Mouse (Mus musculus): ENCODE data around the gene Jade2. TPM values are rescaled to one million over a fixed set of nuclear protein-coding genes. Genes with fewer than 3 reads are reported as not detected.
"Not testable (repeated sequence)": the region's sequence is repeated elsewhere in the genome, so short reads cannot be mapped to it uniquely, and the experiment has no call there.

The Jade2 gene
- polyA plus RNA-seq, 1 experiment from 2014 or later: 31.6 TPM

DNA sequence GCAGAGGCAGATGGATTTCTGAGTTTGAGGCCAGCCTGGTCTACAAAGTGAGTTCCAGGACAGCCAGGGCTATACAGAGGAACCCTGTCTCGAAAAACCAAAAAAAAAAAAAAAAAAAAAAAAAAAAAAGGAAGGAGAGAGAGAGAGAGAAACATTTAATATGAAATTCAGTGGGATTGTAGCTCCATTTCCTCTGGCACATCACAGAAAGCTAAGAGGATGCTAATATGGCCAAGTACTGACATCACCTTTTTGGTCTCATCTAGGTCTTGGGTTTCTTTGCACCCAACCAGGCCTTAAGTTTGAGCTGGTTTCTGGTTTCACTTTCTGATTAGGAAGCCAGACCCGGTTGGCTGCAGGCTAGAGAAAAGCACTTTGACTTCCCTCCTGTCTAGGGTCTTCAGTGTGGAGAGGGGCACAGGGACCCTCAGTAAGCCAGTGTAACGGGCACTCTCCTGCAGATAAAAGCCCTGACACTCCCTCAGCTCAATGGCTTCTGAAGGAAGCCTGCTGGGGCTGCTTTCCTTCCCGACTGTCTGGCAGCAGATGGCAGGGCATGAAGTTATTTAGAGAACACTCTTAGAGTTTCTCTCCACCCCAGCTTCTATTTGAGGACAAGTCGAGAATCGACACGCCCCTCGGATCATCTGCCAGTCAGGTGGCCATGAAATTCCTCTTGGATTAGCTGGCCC is 56.7 kb downstream of the Jade2 start:
- DNase-seq (ENCODE audit: low read depth, low spot score): no peak
- in situ Hi-C loops (cut with MboI; ENCODE audit: low pct_unique_long_range_greater_than_20kb): no loop called here
- CTCF ChIA-PET: interaction anchor here (1.5 kb wide), 1 partner anchor 15 kb away, joined by 3 read pairs; no protein-coding TSS in a partner anchor

DNA sequence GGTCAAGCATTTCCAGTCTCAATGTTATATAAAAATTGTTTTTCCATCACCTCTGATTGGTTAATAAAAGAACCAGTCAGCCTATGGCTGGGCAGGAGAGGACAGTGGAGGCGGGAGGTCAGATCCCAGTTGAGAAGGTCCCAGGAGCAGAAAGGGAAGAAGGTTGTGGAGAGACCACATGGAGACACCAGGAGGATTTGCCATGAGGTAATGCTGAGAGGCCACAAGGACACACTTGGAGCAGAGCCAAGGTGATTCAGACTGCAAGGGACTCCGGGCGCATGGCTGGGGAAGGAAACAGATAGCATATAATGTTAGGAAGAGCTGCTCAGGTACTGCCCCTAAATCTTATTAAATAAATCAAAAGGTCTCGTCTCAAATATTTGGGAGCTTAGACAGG is 61.2 kb downstream of the Jade2 start:
- DNase-seq (ENCODE audit: low read depth, low spot score): no peak
- ATAC-seq: no peak
- in situ Hi-C loops (cut with MboI; ENCODE audit: low pct_unique_long_range_greater_than_20kb): no loop called here
- CTCF ChIA-PET: no interaction called here
- POLR2A ChIA-PET: no interaction called here
- no peak for TF ChIP-seq CTCF (IDR thresholded peaks at IDR 0.05)
- H3K27me3 ChIP-seq: no peaks in the 10 kb centered on the region

More for the DNA sequence above, 56.7 kb downstream of the Jade2 start:
- ATAC-seq: no peak
- no peaks in the 10 kb centered on the region for H3K27me3 ChIP-seq
- TF ChIP-seq CTCF (IDR thresholded peaks at IDR 0.05): no peak
- POLR2A ChIA-PET: no interaction called here

DNA sequence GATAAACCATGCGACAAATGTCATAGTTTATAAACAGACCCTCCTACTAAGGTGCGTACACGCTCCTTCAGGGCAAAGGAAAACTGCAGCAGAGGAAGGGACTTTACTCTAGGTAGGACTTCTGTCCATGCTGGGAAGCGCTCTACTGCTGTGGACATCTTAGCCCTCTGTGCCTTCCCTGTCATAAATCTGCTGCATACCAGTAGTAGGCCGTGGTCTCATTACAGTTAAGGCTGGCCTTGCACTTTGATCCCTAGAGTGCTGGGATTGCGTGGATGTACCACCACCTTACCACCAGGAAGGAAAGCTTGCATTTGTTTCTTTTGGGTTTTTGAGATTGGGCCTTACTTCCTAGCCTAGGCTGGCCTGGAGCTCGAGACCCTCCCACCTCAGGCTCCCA is 66.8 kb downstream of the Jade2 start:
- in situ Hi-C loops (cut with MboI; ENCODE audit: low pct_unique_long_range_greater_than_20kb): no loop called here

DNA sequence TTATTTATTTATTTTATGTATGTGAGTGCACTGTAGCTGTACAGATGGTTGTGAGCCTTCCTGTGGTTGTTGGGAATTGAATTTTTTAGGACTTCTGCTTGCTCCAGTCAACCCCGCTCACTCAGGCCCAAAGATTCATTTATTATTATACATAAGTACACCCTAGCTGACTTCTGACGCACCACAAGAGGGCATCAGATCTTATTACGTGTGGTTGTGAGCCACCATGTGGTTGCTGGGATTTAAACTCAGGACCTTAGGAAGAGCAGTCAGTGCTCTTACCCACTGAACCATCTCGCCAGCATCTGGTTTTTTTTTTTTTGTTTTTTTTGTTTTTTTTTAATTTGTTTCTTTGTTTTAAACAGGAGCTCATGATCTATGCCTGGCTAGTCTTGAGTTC is 67.7 kb downstream of the Jade2 start:
- in situ Hi-C loops (cut with MboI; ENCODE audit: low pct_unique_long_range_greater_than_20kb): loop anchor here (5.0 kb wide), 1 partner anchor 172 kb away; the partner anchor contains the start of gene Nhp2
- H3K27me3 ChIP-seq; DNase-seq (ENCODE audit: low read depth, low spot score); ATAC-seq; POLR2A ChIA-PET: not testable (repeated sequence)
- CTCF ChIA-PET: interaction anchor here (1.3 kb wide), 1 partner anchor 9 kb away, joined by 3 read pairs; no protein-coding TSS in a partner anchor

More for the DNA sequence above, 66.8 kb downstream of the Jade2 start:
- DNase-seq (ENCODE audit: low read depth, low spot score) (no peak), ATAC-seq (no peak)
- POLR2A ChIA-PET: no interaction called here
- TF ChIP-seq CTCF (IDR thresholded peaks at IDR 0.05): no peak
- no peaks in the 10 kb centered on the region for H3K27me3 ChIP-seq
- CTCF ChIA-PET: interaction anchor here (0.7 to 1.5 kb wide), 2 partner anchors 8 to 25 kb away, joined by 3 read pairs; no protein-coding TSS in a partner anchor

DNA sequence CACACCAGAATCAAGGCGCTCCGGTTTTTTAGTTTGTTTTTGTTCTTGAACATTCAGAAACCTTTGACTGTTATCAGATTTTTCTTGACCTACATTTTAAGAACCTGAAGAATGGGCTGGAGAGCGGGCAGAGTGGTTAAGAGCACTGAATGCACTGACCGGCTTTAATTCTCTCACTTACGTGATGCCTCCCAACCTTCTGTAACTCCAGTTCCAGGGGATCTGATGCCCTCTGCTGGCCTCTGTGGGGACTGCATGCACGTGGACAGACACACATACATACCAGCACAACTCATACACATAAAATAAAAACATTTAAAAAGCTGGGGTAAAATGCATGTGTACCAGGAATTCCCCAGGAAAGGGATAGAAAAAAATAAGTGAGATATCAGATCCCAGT is 71.5 kb downstream of the Jade2 start:
- H3K27me3 ChIP-seq: no peaks in the 10 kb centered on the region
- CTCF ChIA-PET: interaction anchor here (0.9 to 2.0 kb wide), 6 partner anchors 9 to 97 kb away, joined by 3 to 7 read pairs (median 4); partner anchors contain the start of gene 0610009B22Rik
- peak; percentile 84 for TF ChIP-seq CTCF (IDR thresholded peaks at IDR 0.05)
- DNase-seq (ENCODE audit: low read depth, low spot score): no peak
- no peak for ATAC-seq
- in situ Hi-C loops (cut with MboI; ENCODE audit: low pct_unique_long_range_greater_than_20kb): loop anchor here (5.0 kb wide), 1 partner anchor 169 kb away; the partner anchor contains the start of gene Nhp2
- POLR2A ChIA-PET: interaction anchor here (0.7 kb wide), 1 partner anchor 12 kb away, joined by 3 read pairs; no protein-coding TSS in a partner anchor

DNA sequence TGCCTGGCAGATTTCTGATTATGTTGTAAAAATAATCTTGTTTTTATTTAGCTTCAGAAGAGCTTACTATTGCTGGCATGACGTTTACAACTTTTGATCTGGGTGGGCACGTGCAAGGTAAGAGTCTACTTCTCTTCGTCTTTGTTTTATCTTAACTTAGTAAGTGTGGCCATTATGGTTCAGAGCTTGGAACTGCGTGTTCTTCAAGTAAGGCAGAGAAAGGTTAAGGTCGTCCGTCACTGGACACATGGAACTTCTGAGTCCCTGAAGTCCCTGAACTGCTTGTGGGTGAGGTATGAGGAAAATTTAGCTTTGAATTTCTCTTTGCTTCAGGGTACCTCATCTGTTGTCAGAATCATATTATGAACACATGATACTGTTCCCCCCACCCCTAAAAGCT is 74.7 kb downstream of the Jade2 start:
- in situ Hi-C loops (cut with MboI; ENCODE audit: low pct_unique_long_range_greater_than_20kb): no loop called here
- TF ChIP-seq CTCF (IDR thresholded peaks at IDR 0.05): no peak
- ATAC-seq: no peak
- DNase-seq (ENCODE audit: low read depth, low spot score): no peak
- ChIA-PET POLR2A (no interaction called here), CTCF (interaction anchor here (0.8 to 1.1 kb wide), 2 partner anchors 19 to 35 kb away, joined by 3 to 4 read pairs; partner anchors contain the start of genes Sar1b and Sec24a)
- H3K27me3 ChIP-seq: no peaks in the 10 kb centered on the region

DNA sequence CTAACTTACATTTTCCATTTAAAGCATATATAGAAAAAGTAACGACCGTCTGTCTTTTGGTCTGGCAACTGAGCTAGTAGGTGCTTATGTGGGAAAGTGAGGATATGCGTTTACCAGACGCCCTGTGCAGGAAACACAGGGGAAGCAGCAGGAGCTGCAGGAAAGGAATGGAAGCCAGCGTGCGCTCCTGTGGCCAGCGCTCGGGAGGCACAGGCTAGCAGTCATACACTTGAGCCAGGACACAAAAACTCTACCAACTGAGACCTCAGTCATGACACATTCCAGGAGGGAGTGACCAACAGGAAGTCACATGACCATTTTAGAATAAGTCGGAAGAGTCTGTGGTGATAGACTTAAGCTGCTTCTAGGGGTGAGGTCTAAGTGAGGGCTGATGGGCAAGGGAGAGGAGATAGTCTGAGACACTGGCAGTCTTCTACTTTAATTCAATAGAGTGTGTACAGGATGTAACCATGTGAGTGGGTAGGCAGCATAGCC is 76.6 kb downstream of the Jade2 start:
- in situ Hi-C loops (cut with MboI; ENCODE audit: low pct_unique_long_range_greater_than_20kb): no loop called here
- CTCF ChIA-PET: interaction anchor here (2.6 kb wide), 1 partner anchor 14 kb away, joined by 9 read pairs; no protein-coding TSS in a partner anchor

DNA sequence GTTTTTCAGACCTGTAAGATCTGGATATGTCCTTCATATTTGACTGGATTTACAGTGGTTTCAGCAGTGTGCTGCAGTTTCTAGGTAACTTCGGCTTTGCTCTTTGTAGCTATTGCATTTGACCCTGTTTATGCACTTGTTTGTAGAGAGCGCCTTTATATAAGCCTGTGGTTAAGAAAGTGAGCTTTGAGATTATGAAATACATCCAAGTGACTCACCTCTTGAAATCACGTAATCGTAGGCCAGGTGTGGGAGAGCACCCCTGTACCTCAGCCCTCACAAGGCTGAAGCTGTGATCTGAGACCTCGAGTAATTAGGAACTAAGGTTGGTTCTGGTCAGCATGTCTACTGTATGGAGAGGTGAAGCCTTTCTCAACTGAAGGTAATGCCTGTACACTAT is 80.0 kb downstream of the Jade2 start:
- in situ Hi-C loops (cut with MboI; ENCODE audit: low pct_unique_long_range_greater_than_20kb): no loop called here
- ChIA-PET POLR2A (interaction anchor here (0.6 to 0.9 kb wide), 3 partner anchors 21 to 156 kb away, joined by 3 read pairs; no protein-coding TSS in a partner anchor), CTCF (interaction anchor here (1.8 kb wide), 1 partner anchor 8 kb away, joined by 5 read pairs; no protein-coding TSS in a partner anchor)
- DNase-seq (ENCODE audit: low read depth, low spot score) (no peak), ATAC-seq (no peak)
- TF ChIP-seq CTCF (IDR thresholded peaks at IDR 0.05): no peak
- no peaks in the 10 kb centered on the region for H3K27me3 ChIP-seq

More for the DNA sequence above, 76.6 kb downstream of the Jade2 start:
- TF ChIP-seq CTCF (IDR thresholded peaks at IDR 0.05): no peak
- no peak for ATAC-seq
- no peaks in the 10 kb centered on the region for H3K27me3 ChIP-seq
- POLR2A ChIA-PET: no interaction called here
- no peak for DNase-seq (ENCODE audit: low read depth, low spot score)

DNA sequence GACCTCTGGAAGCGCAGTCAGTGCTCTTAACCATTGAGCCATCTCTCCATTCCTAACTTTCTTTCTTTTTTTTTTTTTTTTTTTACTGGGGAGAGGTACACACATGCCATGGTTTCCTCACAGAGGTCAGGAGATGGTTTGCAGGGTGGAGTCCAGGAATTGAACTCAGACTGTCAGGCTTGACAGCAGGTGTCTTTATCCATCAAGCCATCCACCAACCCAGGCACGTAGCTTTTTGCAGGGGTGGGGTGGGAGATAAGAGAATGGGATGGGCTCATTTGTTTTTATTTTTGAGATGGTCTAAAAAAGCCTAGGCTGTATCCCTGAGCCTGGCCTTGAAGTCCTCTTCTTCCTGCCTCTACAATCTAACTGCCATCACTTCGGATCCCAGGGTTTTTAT is 81.9 kb downstream of the Jade2 start:
- TF ChIP-seq CTCF (IDR thresholded peaks at IDR 0.05): no peak
- in situ Hi-C loops (cut with MboI; ENCODE audit: low pct_unique_long_range_greater_than_20kb): no loop called here
- DNase-seq (ENCODE audit: low read depth, low spot score) (no peak), ATAC-seq (no peak)
- ChIA-PET CTCF (interaction anchor here (1.3 kb wide), 1 partner anchor 21 kb away, joined by 3 read pairs; no protein-coding TSS in a partner anchor), POLR2A (interaction anchor here (0.7 kb wide), 1 partner anchor 10 kb away, joined by 3 read pairs; no protein-coding TSS in a partner anchor)
- no peaks in the 10 kb centered on the region for H3K27me3 ChIP-seq

DNA sequence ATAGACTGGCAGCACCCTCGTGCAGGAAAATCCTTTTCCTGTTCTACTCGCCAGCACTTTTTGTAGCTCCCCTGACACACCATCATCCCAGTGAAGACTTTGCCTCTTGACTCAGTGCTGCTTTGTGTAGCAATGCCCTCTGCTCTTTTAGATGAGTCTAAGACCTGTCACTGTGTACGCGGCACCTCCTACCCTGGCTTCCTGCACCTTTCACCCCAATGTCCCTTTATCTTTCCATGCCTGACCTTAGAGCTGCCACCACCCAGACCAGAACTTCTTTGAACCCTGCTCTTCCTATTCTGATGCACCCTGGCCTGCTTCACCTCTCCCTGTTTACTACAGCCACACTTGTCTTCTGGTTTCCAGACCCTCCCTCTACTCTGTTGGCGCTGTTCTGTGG is 89.2 kb downstream of the Jade2 start:
- ChIA-PET CTCF (interaction anchor here (1.2 kb wide), 1 partner anchor 49 kb away, joined by 3 read pairs; no protein-coding TSS in a partner anchor), POLR2A (interaction anchor here (0.9 kb wide), 1 partner anchor 12 kb away, joined by 3 read pairs; no protein-coding TSS in a partner anchor)
- in situ Hi-C loops (cut with MboI; ENCODE audit: low pct_unique_long_range_greater_than_20kb): no loop called here
- DNase-seq (ENCODE audit: low read depth, low spot score): no peak
- TF ChIP-seq CTCF (IDR thresholded peaks at IDR 0.05): no peak
- no peaks in the 10 kb centered on the region for H3K27me3 ChIP-seq
- no peak for ATAC-seq
